Mouse (Mus musculus): ENCODE measurements around the gene Gm19935. TPM values are rescaled to one million over a fixed set of nuclear protein-coding genes. Genes with fewer than 3 reads are reported as not detected.

The Gm19935 gene
- polyA plus RNA-seq, 1 experiment, result not detected

DNA sequence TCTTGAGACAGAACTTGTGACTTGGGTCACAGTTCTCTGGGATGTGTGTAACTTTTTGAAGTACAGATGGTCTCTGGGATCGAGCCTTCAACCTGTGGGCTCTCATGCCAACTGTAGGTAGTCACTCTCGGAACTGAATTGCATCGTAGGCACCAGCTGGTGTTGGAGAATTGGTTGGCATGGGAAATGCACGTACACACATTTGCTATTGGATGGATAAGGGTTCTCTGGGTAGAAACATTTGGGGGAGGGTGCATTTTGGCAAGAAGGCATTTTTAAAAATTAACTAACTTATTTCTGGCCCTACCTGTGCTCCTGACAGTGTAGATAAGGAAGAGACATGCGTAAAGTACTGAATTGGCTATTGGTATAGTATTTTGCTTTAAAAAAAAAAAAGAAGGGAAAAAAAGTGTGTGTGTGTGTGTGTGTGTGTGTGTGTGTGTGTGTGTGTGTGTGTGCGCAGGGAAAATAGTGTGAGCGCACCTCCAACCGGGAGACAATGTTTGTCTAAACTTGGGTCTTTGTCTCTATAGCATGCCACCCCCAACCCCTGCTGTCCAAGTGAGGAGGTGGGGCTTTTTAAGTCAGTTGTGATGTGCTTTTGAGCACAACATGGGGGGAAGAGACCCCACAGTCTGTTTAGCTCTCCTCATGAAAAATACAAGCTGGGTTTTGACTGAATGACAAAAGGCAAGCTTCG lies 36.9 kb upstream of the Gm19935 start:
- Histone ChIP-seq H3K4me3 (ENCODE audit: extremely low read depth, insufficient read depth, insufficient read length) (no peak overlapping the region), H3K27me3 (ENCODE audit: control insufficient read depth, insufficient read depth, low read length) (no peaks in the 10 kb centered on the region), H3K27ac (ENCODE audit: insufficient read depth, low read length) (no peak overlapping the region), H3K36me3 (ENCODE audit: control insufficient read depth, insufficient read depth, low read length) (no peaks in the 10 kb centered on the region), H3K4me1 (ENCODE audit: control insufficient read depth, insufficient read depth, insufficient read length) (no peaks in the 10 kb centered on the region; the same call in 1 of the 2 replicates)
- WGBS, result 89% methylated on average over 9 of the region's 9 CpGs
- DNase-seq (ENCODE audit: low read depth in 1 of 2, low spot score in 2 of 2), result no peak
- no peak for TF ChIP-seq CTCF (IDR thresholded peaks at IDR 0.05; ENCODE audit: extremely low read depth, insufficient read depth, insufficient read length, insufficient replicate concordance)
- no peak for TF ChIP-seq POLR2A (IDR thresholded peaks at IDR 0.05; ENCODE audit: low read depth, low read length)

DNA sequence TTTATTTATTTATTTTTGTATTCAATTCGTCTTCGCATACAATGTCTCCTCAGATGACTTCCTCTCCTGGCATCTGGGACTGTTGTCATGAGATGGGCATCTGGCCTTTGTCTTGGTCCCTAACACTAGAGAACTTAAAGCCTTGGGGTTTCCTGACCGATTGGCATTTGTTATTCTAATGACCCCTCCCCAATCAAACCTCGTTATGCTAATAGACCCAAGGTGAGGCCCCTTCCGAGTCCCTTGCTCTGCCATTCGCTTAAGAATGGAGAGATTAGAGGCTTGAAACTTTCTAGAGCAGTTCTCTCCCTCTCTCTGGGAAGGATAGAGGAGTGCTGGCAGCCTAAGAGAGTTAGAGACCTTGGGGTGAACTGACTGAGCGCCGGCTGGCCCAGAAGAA lies 34.4 kb upstream of the Gm19935 start:
- no peak for DNase-seq (ENCODE audit: low read depth in 1 of 2, low spot score in 2 of 2)
- WGBS, result 93% methylated on average over 8 of the region's 8 CpGs
- H3K4me1 ChIP-seq (ENCODE audit: control insufficient read depth, insufficient read depth, insufficient read length), result no peaks in the 10 kb centered on the region; the same call in 1 of the 2 replicates

DNA sequence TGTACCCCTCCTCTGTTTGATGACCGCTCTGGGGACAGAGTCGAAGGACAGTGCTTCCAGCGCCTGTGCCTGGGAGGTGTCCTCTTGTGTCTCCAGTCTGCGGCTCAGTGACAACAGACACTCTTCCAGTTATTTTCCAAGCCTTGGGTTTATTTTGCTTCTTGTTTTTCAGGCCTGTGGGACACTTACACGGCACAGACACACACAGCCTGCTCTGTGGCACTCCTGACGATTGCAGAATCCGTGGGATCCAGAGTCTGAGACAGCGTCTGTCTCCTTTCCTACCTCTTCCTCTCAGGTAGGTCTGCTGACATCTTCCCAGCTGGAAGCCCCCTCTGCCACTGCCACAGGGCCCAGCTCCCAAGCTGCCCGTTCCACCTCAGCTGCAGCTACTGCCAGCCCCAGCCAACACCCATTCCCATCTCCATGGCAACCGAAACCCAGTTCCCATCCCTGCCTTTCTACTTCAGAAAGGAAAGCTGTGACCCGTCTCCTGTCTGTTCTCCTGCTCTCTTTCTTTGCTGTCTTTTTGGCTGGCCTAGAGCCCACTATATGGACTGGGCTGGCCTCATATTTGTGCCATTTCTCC lies 32.4 kb upstream of the Gm19935 start:
- 95% methylated on average over 11 of the region's 11 CpGs for WGBS
- DNase-seq (ENCODE audit: low read depth in 1 of 2, low spot score in 2 of 2), result no peak
- H3K4me1 ChIP-seq (ENCODE audit: control insufficient read depth, insufficient read depth, insufficient read length), result no peaks in the 10 kb centered on the region; the same call in 1 of the 2 replicates
- H3K36me3 ChIP-seq (ENCODE audit: control insufficient read depth, insufficient read depth, low read length), result no peaks in the 10 kb centered on the region
- no peaks in the 10 kb centered on the region for H3K27me3 ChIP-seq (ENCODE audit: control insufficient read depth, insufficient read depth, low read length)
- H3K4me3 ChIP-seq (ENCODE audit: extremely low read depth, insufficient read depth, insufficient read length), result no peak overlapping the region
- TF ChIP-seq POLR2A (IDR thresholded peaks at IDR 0.05; ENCODE audit: low read depth, low read length) (no peak), CTCF (IDR thresholded peaks at IDR 0.05; ENCODE audit: extremely low read depth, insufficient read depth, insufficient read length, insufficient replicate concordance) (no peak)
- H3K27ac ChIP-seq (ENCODE audit: insufficient read depth, low read length), result no peak overlapping the region

More for the DNA sequence above, 34.4 kb upstream of the Gm19935 start:
- TF ChIP-seq POLR2A (IDR thresholded peaks at IDR 0.05; ENCODE audit: low read depth, low read length) (no peak), CTCF (IDR thresholded peaks at IDR 0.05; ENCODE audit: extremely low read depth, insufficient read depth, insufficient read length, insufficient replicate concordance) (no peak)
- no peak overlapping the region for H3K4me3 ChIP-seq (ENCODE audit: extremely low read depth, insufficient read depth, insufficient read length)
- no peaks in the 10 kb centered on the region for H3K27me3 ChIP-seq (ENCODE audit: control insufficient read depth, insufficient read depth, low read length)
- H3K27ac ChIP-seq (ENCODE audit: insufficient read depth, low read length), result no peak overlapping the region
- H3K36me3 ChIP-seq (ENCODE audit: control insufficient read depth, insufficient read depth, low read length), result no peaks in the 10 kb centered on the region

DNA sequence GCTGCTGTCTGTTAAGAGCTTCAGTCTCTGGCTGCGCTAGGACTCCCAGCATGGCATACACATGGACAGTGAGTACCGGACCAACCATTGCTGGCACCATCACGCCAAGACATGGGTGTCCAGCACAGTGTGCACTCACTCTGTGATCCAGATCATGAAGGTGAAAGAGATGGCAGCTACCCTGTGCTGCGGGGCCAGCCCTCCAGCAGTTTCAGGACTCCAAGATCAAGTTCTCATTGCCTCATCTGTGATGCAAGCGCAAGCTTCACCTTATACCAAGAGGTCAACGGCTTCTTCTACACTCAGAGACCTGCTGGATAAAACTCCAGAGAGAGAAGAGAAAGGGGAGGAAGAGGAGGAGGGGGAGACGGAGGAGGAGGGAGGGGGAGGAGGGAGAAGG lies 30.8 kb upstream of the Gm19935 start:
- peaks cover 4% of the 10 kb centered on the region; the same call in 1 of the 2 replicates for H3K4me1 ChIP-seq (ENCODE audit: control insufficient read depth, insufficient read depth, insufficient read length)
- DNase-seq (ENCODE audit: low read depth in 1 of 2, low spot score in 2 of 2), result no peak
- no peaks in the 10 kb centered on the region for H3K36me3 ChIP-seq (ENCODE audit: control insufficient read depth, insufficient read depth, low read length)
- H3K4me3 ChIP-seq (ENCODE audit: extremely low read depth, insufficient read depth, insufficient read length), result no peak overlapping the region
- H3K27me3 ChIP-seq (ENCODE audit: control insufficient read depth, insufficient read depth, low read length), result no peaks in the 10 kb centered on the region
- 85% methylated on average over 7 of the region's 7 CpGs for WGBS
- TF ChIP-seq CTCF (IDR thresholded peaks at IDR 0.05; ENCODE audit: extremely low read depth, insufficient read depth, insufficient read length, insufficient replicate concordance) (no peak), POLR2A (IDR thresholded peaks at IDR 0.05; ENCODE audit: low read depth, low read length) (no peak)
- H3K27ac ChIP-seq (ENCODE audit: insufficient read depth, low read length), result no peak overlapping the region

DNA sequence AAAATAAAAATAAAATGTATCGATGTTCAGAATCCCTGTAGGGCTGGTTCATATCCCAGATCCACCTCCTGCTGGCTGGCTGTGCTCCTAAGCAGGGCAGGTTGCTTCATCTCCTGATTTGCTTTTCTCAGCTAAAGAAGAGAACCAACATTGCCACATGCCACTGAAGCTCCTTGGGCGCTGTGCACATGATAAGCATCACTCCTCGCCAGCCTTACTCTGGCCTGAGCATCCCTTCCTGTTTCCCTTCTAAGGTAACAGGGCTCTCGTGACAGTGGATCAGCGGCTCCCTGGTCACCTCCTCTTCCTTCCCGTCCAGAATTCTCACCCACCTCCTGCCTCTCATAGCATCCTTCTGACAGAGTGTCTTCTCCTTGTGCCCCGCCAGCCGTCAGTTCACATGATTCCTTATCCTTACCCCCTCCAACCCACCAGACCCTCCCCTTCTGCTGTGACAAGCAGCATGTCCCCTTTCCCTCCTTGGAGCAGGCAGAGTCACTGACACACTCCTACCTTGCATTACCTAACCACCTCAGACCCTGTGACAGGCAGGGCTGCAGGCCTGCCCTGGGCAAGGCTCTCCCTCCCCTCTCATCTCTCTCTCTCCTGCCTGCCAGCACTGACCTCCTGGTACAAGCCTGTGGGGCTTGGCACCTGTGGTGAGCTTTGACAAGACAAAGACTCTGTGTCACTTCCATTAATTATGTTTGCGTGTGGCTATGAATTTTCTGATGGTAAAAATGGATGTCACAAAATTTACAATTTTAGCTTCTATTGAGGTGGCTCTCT lies 27.2 kb upstream of the Gm19935 start:
- no peak for TF ChIP-seq CTCF (IDR thresholded peaks at IDR 0.05; ENCODE audit: extremely low read depth, insufficient read depth, insufficient read length, insufficient replicate concordance)
- no peak for TF ChIP-seq POLR2A (IDR thresholded peaks at IDR 0.05; ENCODE audit: low read depth, low read length)
- no peaks in the 10 kb centered on the region for H3K27me3 ChIP-seq (ENCODE audit: control insufficient read depth, insufficient read depth, low read length)
- H3K4me1 ChIP-seq (ENCODE audit: control insufficient read depth, insufficient read depth, insufficient read length), result peaks cover 8% of the 10 kb centered on the region; the same call in 1 of the 2 replicates
- no peaks in the 10 kb centered on the region for H3K36me3 ChIP-seq (ENCODE audit: control insufficient read depth, insufficient read depth, low read length)
- DNase-seq (ENCODE audit: low read depth in 1 of 2, low spot score in 2 of 2), result no peak
- no peak overlapping the region for H3K27ac ChIP-seq (ENCODE audit: insufficient read depth, low read length)
- WGBS, result 89% methylated on average over 9 of the region's 9 CpGs
- no peak overlapping the region for H3K4me3 ChIP-seq (ENCODE audit: extremely low read depth, insufficient read depth, insufficient read length)

DNA sequence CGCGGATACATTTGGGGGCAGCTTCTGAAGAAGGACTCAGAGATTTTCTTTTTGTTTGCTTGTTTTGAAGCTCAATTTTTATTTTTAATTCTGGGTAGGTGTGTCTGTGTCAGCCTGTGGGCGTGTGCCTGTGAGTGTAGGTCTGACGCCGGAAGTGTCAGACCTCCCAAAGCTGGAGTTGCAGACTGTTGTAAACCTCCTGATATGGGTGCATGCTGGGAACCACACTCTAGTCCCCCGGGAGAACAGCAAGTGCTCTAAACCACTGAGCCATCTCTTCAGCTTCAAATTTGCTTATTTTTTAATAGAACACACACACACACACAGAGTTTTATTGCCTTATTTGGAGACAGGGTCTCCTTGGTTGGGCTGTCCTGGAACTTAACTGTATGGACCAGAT lies 25.9 kb upstream of the Gm19935 start:
- H3K27me3 ChIP-seq (ENCODE audit: control insufficient read depth, insufficient read depth, low read length), result no peaks in the 10 kb centered on the region
- DNase-seq (ENCODE audit: low read depth in 1 of 2, low spot score in 2 of 2), result peak; percentile 56 to 60
- H3K36me3 ChIP-seq (ENCODE audit: control insufficient read depth, insufficient read depth, low read length), result no peaks in the 10 kb centered on the region
- peaks cover 8% of the 10 kb centered on the region; the same call in 1 of the 2 replicates for H3K4me1 ChIP-seq (ENCODE audit: control insufficient read depth, insufficient read depth, insufficient read length)
- 66% methylated on average over 6 of the region's 6 CpGs for whole genome bisulfite sequencing
- peak overlapping the region; percentile 44 for H3K27ac ChIP-seq (ENCODE audit: insufficient read depth, low read length)
- no peak overlapping the region for H3K4me3 ChIP-seq (ENCODE audit: extremely low read depth, insufficient read depth, insufficient read length)
- TF ChIP-seq CTCF (IDR thresholded peaks at IDR 0.05; ENCODE audit: extremely low read depth, insufficient read depth, insufficient read length, insufficient replicate concordance), result no peak
- TF ChIP-seq POLR2A (IDR thresholded peaks at IDR 0.05; ENCODE audit: low read depth, low read length), result no peak
